Mouse (Mus musculus) hindbrain, embryonic 13.5 days (tissue): ENCODE results near the gene Ywhaq. TPM values are rescaled to one million over a fixed set of nuclear protein-coding genes. Genes with fewer than 3 reads are reported as not detected.

Experiments
- ATAC-seq: fragments of 200-750 bp; cut with Nextera tagmentation; 2 replicates; pipeline ENCODE4 v1.8.0; 2017; ENCODE audit warnings: moderate TSS enrichment; ENCODE audit not compliant: low FRiP score
- H3K27ac ChIP-seq: fragments of 300-500 bp; sonication (generic); 2 replicates; pipeline ENCODE4 v1.5.1; 2015; ENCODE audit warnings: inconsistent platforms, mild to moderate bottlenecking, moderate library complexity
- H3K27me3 ChIP-seq: fragments of 300-500 bp; sonication (generic); 2 replicates; pipeline ENCODE4 v1.6.1; 2015; ENCODE audit warnings: mild to moderate bottlenecking, inconsistent platforms
- H3K36me3 ChIP-seq: fragments of 300-500 bp; sonication (generic); 2 replicates; pipeline ENCODE4 v1.6.1; 2015; ENCODE audit warnings: mild to moderate bottlenecking, inconsistent platforms
- H3K4me1 ChIP-seq: fragments of 300-500 bp; sonication (generic); replicated peaks from 2 replicates; pipeline ENCODE4 v1.6.1; 2015; ENCODE audit warnings: inconsistent platforms
- H3K4me2 ChIP-seq: fragments of 300-500 bp; sonication (generic); 2 replicates; pipeline ENCODE4 v1.6.1; 2015; ENCODE audit warnings: inconsistent platforms, mild to moderate bottlenecking, moderate library complexity
- H3K4me3 ChIP-seq: fragments of 300-500 bp; sonication (generic); 2 replicates; pipeline ENCODE4 v1.5.1; 2015; ENCODE audit warnings: mild to moderate bottlenecking, inconsistent platforms
- H3K9ac ChIP-seq: fragments of 300-500 bp; sonication (generic); 2 replicates; pipeline ENCODE4 v1.6.1; 2015; ENCODE audit warnings: mild to moderate bottlenecking, inconsistent platforms
- H3K9me3 ChIP-seq: fragments of 300-500 bp; sonication (generic); 2 replicates; pipeline ENCODE4 v1.6.1; 2016; ENCODE audit warnings: inconsistent platforms
- WGBS: fragments of 180-500 bp; shearing (Covaris S2); methylation state at CpG from one replicate; pipeline ENCODE4 v1.1.7; 2015; 5-methylcytosine and 5-hydroxymethylcytosine counted together
- polyA plus RNA-seq: library from polyadenylated mRNA; unstranded; fragments of >200 nt; fragmentation: Nextera tagmentation; extraction: Ambion mirVana; gene quantifications from 2 replicates; pipeline ENCODE4 v1.2.1, GENCODE M21; 2015

Gene Ywhaq
- polyA plus RNA-seq: 1,136 and 1,161 TPM in 2 replicates

- Histone ChIP-seq H3K9me3 (no peaks in the 10 kb centered on the region), H3K4me3 (peak within 1 kb of the TSS; percentile 92), H3K27ac (peak within 1 kb of the TSS; percentile 100), H3K27me3 (no peaks in the 10 kb centered on the region), H3K4me2 (peak within 1 kb of the TSS; percentile 77), H3K36me3 (peaks cover 23% of the 10 kb centered on the region), H3K4me1 (peaks cover 21% of the 10 kb centered on the region), H3K9ac (peak within 1 kb of the TSS; percentile 99)
- under 1% methylated on average over 94 of the region's 103 CpGs for WGBS
- ATAC-seq: peak; percentile 100
Observed at GRCm38 (mm10) chr12:21417100-21418070, at the start of gene Ywhaq. TSS of gene Ywhaq (minus strand) at chr12:21417637.

GRCm38 (mm10) chr12:21463448-21463891, 46.0 kb upstream of the Ywhaq start:
- Histone ChIP-seq H3K4me1 (peaks cover 11% of the 10 kb centered on the region), H3K4me3 (no peak overlapping the region), H3K27ac (peak overlapping the region; percentile 3; the same call in 1 of the 2 replicates), H3K27me3 (no peaks in the 10 kb centered on the region), H3K9me3 (no peaks in the 10 kb centered on the region), H3K4me2 (no peak overlapping the region), H3K36me3 (no peaks in the 10 kb centered on the region), H3K9ac (no peak overlapping the region)
- 34% methylated on average over 5 of the region's 5 CpGs for WGBS
- ATAC-seq: peak; percentile 68

GRCm38 (mm10) chr12:21462658-21463057, 45.2 kb upstream of the Ywhaq start:
- 82% methylated on average over 3 of the region's 3 CpGs for WGBS
- no peaks in the 10 kb centered on the region for H3K36me3 ChIP-seq
- H3K4me1 ChIP-seq: peaks cover 11% of the 10 kb centered on the region
- H3K9ac ChIP-seq: no peak overlapping the region
- no peak for ATAC-seq
- no peak overlapping the region for H3K27ac ChIP-seq
- H3K27me3 ChIP-seq: no peaks in the 10 kb centered on the region
- H3K4me3 ChIP-seq: no peak overlapping the region
- no peaks in the 10 kb centered on the region for H3K9me3 ChIP-seq
- H3K4me2 ChIP-seq: no peak overlapping the region

- no peaks in the 10 kb centered on the region for H3K9me3 ChIP-seq
- no peaks in the 10 kb centered on the region for H3K27me3 ChIP-seq
- H3K4me1 ChIP-seq: peaks cover 11% of the 10 kb centered on the region
- no peak overlapping the region for H3K27ac ChIP-seq
- H3K4me2 ChIP-seq: no peak overlapping the region
- no peaks in the 10 kb centered on the region for H3K36me3 ChIP-seq
- 89% methylated on average over 4 of the region's 4 CpGs for WGBS
- no peak overlapping the region for H3K4me3 ChIP-seq
- H3K9ac ChIP-seq: no peak overlapping the region
- no peak for ATAC-seq
Observed at GRCm38 (mm10) chr12:21459681-21460080, 42.2 kb upstream of the Ywhaq start.

- Histone ChIP-seq H3K4me1 (no peaks in the 10 kb centered on the region; the same call in 1 of the 2 replicates), H3K4me2 (no peak overlapping the region), H3K27ac (no peak overlapping the region), H3K36me3 (no peaks in the 10 kb centered on the region), H3K4me3 (no peak overlapping the region), H3K9me3 (no peaks in the 10 kb centered on the region), H3K9ac (no peak overlapping the region), H3K27me3 (no peaks in the 10 kb centered on the region)
- 94% methylated on average over 1 of the region's 1 CpGs for WGBS
- no peak for ATAC-seq
Observed at GRCm38 (mm10) chr12:21456021-21456420, 38.6 kb upstream of the Ywhaq start.

GRCm38 (mm10) chr12:21451752-21452151, 34.3 kb upstream of the Ywhaq start:
- no peak overlapping the region for H3K4me2 ChIP-seq
- WGBS: 31% methylated on average over 1 of the region's 1 CpGs
- no peaks in the 10 kb centered on the region; the same call in 1 of the 2 replicates for H3K4me1 ChIP-seq
- ATAC-seq: no peak
- no peaks in the 10 kb centered on the region for H3K27me3 ChIP-seq
- H3K4me3 ChIP-seq: no peak overlapping the region
- no peak overlapping the region for H3K9ac ChIP-seq
- no peaks in the 10 kb centered on the region for H3K36me3 ChIP-seq
- H3K9me3 ChIP-seq: no peaks in the 10 kb centered on the region
- H3K27ac ChIP-seq: no peak overlapping the region

GRCm38 (mm10) chr12:21451351-21451750, 33.9 kb upstream of the Ywhaq start:
- WGBS: 96% methylated on average over 2 of the region's 2 CpGs
- Histone ChIP-seq H3K4me1 (no peaks in the 10 kb centered on the region; the same call in 1 of the 2 replicates), H3K27me3 (no peaks in the 10 kb centered on the region), H3K9me3 (no peaks in the 10 kb centered on the region), H3K9ac (no peak overlapping the region), H3K4me3 (no peak overlapping the region), H3K4me2 (no peak overlapping the region), H3K36me3 (no peaks in the 10 kb centered on the region), H3K27ac (no peak overlapping the region)
- no peak for ATAC-seq

- peaks cover 10% of the 10 kb centered on the region for H3K4me1 ChIP-seq
- H3K4me3 ChIP-seq: no peak overlapping the region
- WGBS: 87% methylated on average over 3 of the region's 3 CpGs
- H3K9ac ChIP-seq: no peak overlapping the region
- H3K4me2 ChIP-seq: no peak overlapping the region
- no peaks in the 10 kb centered on the region for H3K36me3 ChIP-seq
- H3K27ac ChIP-seq: no peak overlapping the region
- no peaks in the 10 kb centered on the region for H3K27me3 ChIP-seq
- no peak for ATAC-seq
- no peaks in the 10 kb centered on the region for H3K9me3 ChIP-seq
Observed at GRCm38 (mm10) chr12:21443783-21444182, 26.3 kb upstream of the Ywhaq start.

GRCm38 (mm10) chr12:21441870-21442269, 24.4 kb upstream of the Ywhaq start:
- WGBS: 96% methylated on average over 1 of the region's 1 CpGs
- no peak overlapping the region for H3K4me2 ChIP-seq
- H3K9me3 ChIP-seq: no peaks in the 10 kb centered on the region
- peaks cover 12% of the 10 kb centered on the region for H3K4me1 ChIP-seq
- no peak overlapping the region for H3K27ac ChIP-seq
- H3K9ac ChIP-seq: no peak overlapping the region
- ATAC-seq: no peak
- H3K4me3 ChIP-seq: no peak overlapping the region
- H3K36me3 ChIP-seq: no peaks in the 10 kb centered on the region
- H3K27me3 ChIP-seq: no peaks in the 10 kb centered on the region

GRCm38 (mm10) chr12:21439428-21439827, 22.0 kb upstream of the Ywhaq start:
- no peak overlapping the region for H3K4me3 ChIP-seq
- no peak for ATAC-seq
- H3K27me3 ChIP-seq: no peaks in the 10 kb centered on the region
- H3K27ac ChIP-seq: peak overlapping the region; percentile 37; the same call in 1 of the 2 replicates
- H3K9ac ChIP-seq: no peak overlapping the region
- WGBS: 43% methylated on average over 9 of the region's 9 CpGs
- peaks cover 12% of the 10 kb centered on the region for H3K4me1 ChIP-seq
- no peaks in the 10 kb centered on the region for H3K9me3 ChIP-seq
- H3K36me3 ChIP-seq: no peaks in the 10 kb centered on the region
- H3K4me2 ChIP-seq: no peak overlapping the region

- no peaks in the 10 kb centered on the region for H3K27me3 ChIP-seq
- no peaks in the 10 kb centered on the region for H3K36me3 ChIP-seq
- H3K9ac ChIP-seq: no peak overlapping the region
- H3K27ac ChIP-seq: no peak overlapping the region
- WGBS: 59% methylated on average over 4 of the region's 4 CpGs
- H3K4me2 ChIP-seq: no peak overlapping the region
- no peaks in the 10 kb centered on the region for H3K9me3 ChIP-seq
- peak; percentile 57 for ATAC-seq
- no peak overlapping the region for H3K4me3 ChIP-seq
- peaks cover 12% of the 10 kb centered on the region for H3K4me1 ChIP-seq
Observed at GRCm38 (mm10) chr12:21438750-21439394, 21.4 kb upstream of the Ywhaq start.

GRCm38 (mm10) chr12:21438294-21438693, 20.9 kb upstream of the Ywhaq start:
- Histone ChIP-seq H3K4me2 (no peak overlapping the region), H3K27me3 (no peaks in the 10 kb centered on the region), H3K9ac (no peak overlapping the region), H3K4me1 (peaks cover 12% of the 10 kb centered on the region), H3K36me3 (no peaks in the 10 kb centered on the region), H3K9me3 (no peaks in the 10 kb centered on the region), H3K27ac (no peak overlapping the region), H3K4me3 (no peak overlapping the region)
- WGBS: 83% methylated on average over 3 of the region's 3 CpGs
- ATAC-seq: no peak
